Mouse (Mus musculus) testis, postnatal 14 days (tissue): ENCODE data around the gene Olfr70.

Source experiments
- DNase-seq: peaks from one replicate; pipeline ENCODE4 v3.0.0; 2021; ENCODE audit warnings: low spot score

Gene Olfr70

GRCm38 (mm10) chr4:43709869-43710268, 9.3 kb upstream of the Olfr70 start, which contains the start of gene Olfr71:
Gene Olfr71 (minus strand): TSS chr4:43710255.
- no peak for DNase-seq

DNA sequence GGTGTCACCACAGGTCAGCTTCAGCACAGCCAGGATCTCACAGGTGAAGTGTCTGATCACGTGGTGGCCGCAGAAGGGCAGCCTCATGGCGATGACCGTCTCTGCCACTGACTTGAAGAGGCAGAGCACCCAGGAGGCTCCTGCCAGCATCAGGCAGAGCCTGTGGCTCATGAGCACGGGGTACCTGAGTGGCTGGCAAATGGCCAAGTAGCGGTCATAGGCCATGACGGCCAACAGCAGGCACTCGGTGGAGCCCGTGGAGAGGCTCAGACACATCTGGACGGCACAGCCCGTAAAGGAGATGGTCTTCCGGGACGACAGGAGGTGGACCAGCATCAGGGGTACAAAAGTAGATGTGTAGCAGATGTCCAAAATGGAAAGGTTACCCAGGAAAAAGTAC, 5.4 kb upstream of the Olfr70 start:
- no peak for DNase-seq

DNA sequence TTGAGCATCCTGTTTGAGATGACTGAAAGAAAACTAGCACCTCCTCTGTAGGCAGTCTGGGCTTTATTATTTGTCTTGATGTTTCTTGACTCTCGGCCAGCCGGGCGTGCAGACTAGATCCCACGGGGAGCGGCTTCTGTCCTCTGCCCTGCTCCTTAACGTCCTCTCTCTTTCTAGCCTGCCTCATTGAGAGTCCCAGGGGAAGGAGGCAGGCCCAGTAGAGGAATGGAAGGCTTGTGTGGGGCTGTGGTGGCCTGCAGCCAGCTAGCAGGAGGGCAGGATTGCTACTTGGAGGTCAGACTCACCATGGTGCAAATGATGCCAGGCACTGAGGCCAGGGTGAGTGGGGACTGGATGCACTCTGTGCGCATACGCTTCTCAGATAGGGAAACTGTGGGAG, 3.2 kb upstream of the Olfr70 start:
- DNase-seq: no peak

- no peak for DNase-seq
These were observed 2.8 kb upstream of the Olfr70 start for GRCm38 (mm10) chr4:43703439-43703838.

GRCm38 (mm10) chr4:43696561-43696960, 4.0 kb downstream of the Olfr70 start:
- no peak for DNase-seq

GRCm38 (mm10) chr4:43695249-43695671, 5.3 kb downstream of the Olfr70 start:
- DNase-seq: no peak

DNA sequence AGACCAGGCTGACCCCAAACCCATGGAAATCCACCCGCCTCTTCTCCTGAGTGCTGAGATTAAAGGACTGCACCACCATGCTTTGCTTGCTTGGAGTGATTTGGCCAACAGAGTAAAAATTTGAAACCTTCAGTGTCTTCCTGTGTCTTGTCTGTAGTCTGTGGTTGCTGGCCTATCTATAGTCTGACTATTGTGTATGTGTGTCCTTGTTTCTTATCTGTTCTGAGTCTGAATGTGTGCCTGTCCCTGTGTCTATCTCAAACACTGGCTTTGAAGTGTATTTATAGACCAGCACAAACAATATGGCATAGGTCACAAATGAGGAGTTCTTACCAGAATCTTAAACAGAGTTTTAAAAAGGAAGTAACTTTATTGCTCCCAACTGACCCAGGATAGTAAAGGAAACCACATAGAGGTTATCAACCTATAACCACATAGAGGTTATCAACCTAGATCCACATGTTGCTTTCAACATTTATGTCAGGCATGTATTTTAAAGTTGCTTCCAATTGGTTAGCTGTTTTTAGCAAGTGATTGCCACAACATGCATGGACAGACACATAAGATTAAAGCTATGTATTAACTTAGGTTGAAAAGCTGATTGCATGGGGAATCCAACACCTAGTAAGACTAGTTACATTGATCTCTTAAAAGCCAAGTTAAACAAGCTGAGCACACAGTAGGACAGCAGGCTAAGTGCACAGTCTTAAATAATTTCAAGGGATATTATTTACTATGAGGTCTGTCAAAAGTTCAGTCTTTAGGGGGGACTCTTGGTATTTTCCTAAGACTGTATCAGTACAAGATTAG, 6.0 kb downstream of the Olfr70 start:
- no peak for DNase-seq

GRCm38 (mm10) chr4:43693806-43694241, 6.8 kb downstream of the Olfr70 start:
- no peak for DNase-seq

GRCm38 (mm10) chr4:43691026-43691425, 9.6 kb downstream of the Olfr70 start:
- DNase-seq: no peak

DNA sequence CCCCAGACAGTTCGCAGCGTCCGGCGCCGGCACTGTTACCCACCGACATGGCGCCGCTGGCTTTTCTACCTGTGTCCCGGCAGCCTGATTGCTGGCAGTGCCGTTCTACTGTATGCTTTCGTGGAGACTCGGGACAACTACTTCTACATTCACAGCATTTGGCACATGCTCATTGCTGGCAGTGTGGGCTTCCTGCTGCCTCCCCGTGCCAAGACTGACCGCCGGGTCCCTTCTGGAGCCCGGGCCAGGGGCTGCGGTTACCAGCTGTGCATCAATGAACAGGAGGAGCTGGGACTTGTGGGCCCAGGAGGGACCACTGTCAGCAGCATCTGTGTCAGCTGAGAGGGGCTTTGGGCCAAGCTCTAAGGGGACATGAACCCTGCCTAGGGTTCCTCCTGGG, 10.6 kb downstream of the Olfr70 start:
- DNase-seq: no peak

GRCm38 (mm10) chr4:43679416-43680043, 21.1 kb downstream of the Olfr70 start:
- DNase-seq: no peak

- no peak for DNase-seq
These were observed 22.1 kb downstream of the Olfr70 start for GRCm38 (mm10) chr4:43678541-43678940.

DNA sequence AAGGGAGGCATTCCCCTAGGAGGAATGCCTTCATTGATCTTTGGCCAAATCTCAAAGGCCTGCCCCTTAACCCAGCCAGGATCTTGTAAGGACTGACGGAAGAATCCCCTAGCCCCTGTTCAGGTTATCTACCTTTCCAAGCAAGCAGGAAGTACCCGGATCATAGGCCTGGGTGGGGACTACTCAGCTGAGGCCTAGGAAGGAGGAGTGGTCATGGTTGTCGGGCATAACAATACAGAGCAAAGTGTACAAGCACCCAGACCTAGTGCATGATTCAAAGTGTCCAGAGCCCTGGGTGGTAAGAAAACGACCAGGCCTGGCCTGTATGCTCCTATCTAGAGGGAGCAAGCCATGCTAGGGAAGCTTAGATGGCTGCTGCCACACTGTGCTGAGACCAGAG, 25.0 kb downstream of the Olfr70 start:
- no peak for DNase-seq

DNA sequence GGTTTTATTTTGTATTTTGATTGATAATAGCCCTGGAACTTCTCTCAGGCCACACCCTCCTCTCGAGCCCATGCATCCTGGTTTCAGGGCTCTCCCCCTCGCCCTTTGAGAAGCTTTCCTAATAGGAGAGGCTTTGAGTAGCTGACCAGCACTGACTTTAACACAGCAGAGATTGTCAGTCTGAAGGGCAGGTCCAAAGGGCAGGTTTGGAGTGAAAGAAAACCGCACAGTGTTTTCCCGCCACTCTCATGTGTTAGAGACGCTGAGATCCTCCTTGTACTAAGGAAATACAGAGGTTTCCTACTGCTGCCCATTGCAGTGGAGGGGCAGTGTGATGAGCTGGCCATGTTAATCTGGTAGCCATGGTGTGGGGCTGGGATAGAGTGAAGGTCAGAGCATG, 25.6 kb downstream of the Olfr70 start:
- no peak for DNase-seq

DNA sequence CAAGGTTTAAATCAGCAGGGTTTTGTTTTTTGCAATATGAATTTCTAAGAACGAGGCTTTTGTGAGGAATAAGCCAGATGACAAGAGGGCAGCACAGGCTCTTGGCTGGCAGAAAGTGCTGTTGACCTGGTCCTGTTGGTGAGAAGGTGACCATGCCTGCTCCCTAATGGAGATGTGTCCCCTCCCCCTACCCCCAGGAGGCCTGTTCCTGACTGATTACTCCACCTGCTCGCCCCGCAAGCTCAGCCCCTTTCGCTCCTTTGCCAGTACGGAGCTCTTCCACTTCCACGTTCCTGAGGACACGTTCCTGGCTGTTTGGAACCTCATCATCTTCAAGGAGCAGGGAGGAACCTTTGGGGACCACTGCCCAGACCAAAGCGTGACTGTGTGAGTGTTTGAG, 26.9 kb downstream of the Olfr70 start:
- no peak for DNase-seq

DNA sequence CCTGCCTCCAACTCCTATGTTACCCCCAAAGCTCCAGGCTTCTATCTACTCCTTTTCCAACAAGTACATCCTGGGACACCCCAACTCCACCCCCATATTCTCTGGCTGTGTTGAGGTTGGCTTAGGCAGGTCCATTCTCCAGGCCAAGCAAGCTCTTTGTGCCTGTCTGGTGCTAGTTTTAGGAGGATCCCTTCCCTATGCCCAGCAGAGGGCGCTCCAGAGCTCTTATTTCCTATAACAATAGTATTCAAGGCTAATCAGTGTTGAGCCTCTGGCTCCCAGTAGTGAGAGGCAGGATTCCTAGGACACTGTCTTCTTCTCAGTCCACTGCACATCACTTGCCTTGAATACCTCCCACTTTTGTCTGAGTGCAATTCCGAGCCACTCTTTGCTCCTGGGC, 28.5 kb downstream of the Olfr70 start:
- peak; percentile 81 for DNase-seq

DNA sequence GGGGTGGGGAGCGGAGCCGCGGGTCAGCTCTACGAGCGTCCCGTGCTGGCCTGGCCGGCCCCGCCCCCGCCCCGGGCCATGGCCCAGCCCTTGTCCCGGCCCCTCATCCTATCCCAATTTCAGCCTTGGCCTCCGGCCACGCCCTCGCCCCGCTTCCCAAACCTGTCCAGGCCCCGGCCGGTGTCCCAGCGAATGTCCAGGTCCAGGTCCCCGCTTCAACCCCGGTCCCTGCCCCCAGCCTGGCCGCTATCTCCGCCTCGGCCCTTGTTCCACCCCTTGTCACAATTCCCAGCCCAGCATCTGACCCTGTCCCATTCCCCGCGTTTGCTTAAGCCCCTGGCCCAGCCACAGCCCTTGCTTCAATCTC, 31.2 kb downstream of the Olfr70 start:
- DNase-seq: peak; percentile 82

DNA sequence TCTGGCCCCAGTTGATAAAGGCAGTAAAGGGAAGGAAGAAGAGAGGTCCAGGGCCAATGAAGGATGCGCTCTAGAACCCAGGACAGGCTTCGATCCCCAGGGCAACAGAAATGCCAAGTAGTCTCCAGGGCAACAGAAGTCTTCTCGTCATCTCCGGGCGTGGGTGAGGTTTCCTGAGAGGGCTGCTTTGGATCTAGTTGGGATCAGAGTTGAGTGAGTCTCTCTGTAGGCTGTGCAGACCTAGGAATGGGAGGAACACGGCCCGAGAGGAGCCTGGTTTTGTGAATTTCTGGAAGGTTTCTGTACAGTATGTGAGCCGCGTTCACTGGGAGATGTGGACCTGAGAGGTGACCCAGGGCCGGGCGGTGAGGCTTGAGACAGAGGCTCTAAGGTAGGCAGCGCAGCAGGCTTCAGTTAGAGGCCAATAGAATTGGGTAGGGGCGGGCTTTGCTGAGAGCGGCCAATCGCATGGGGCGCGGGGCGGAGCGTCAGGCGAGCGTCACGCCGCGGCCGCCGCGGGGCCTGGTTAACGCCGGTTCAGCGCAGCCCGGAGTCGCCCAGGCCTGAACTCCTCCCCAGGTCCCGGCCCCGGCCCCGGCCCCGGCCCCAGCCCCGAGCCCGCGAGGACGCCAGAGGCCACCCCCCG, 31.7 kb downstream of the Olfr70 start, which contains the start of the genes Tmem8b and Fam221b:
Gene Tmem8b (plus strand): TSS at position 190 of the 646 bp plus-strand sequence.
Gene Fam221b (minus strand): TSS at position 364 of the 646 bp plus-strand sequence.
- peak; percentile 93 for DNase-seq

DNA sequence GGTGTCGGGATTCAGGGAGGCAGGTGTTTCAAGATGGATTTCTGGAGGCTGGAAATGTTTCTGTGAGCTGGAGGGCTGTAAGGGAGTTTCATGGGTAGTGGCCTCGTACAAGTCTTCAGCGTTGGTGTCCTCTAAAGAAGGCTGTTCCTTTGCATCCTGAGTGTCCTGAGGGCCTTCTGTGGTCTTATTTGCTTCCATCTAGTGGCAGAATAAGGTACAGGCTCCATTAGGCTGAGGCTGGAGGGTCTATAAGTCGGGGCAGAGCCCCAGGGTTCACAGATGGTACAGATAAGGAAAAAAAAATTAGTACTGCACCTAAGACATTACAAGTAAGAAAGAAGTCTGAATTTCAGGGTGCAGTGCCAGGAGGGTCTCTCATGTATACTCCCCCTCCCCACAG, 34.2 kb downstream of the Olfr70 start:
- no peak for DNase-seq

- DNase-seq: no peak
These were observed 43.5 kb downstream of the Olfr70 start for GRCm38 (mm10) chr4:43657146-43657545.

DNA sequence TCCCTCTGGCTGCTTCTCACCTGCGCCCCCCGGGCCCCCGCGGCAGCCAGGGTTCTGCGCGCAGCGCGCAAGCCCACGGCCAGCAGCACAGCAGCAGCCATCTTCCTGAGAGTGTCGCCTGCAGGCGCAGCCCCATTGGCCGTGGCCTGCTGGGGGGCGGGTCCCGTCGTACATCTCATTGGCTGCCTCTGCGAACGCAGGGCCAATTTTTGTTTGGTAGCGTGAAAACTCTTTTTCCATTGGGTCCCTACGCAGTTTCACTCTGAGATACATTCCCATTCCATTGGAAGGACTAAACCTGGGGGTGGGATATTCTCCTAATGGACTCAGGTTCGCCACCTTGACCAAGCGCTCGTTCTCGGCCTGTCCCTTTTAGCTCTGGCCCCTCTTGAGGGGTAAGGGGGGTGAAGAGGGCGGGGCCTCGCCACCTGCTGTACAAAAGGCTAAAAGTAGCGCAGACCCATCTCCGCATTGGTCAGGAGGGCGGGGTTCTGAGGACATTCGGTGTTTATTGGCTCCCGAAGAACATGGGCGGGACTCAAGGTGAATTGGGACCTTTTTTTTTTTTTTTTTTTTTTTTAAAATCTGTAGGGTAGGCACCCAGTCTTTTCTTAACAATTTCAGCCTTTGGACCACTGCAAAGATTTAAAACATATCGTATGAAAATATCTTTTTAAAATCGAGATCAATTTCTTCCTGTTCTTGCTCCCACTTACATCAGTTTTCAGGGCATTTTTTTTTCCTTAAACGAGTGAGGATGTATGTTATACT, 44.1 kb downstream of the Olfr70 start, which contains the start of gene Hint2:
Gene Hint2 (minus strand): TSS at position 128 of the 771 bp plus-strand sequence.
- peak; percentile 95 for DNase-seq
